ENCODE assay signal across 8 mouse cellular contexts in genomic region chr11:97149995-97150410, GRCm38 (mm10). TPM values are rescaled to one million over a fixed set of nuclear protein-coding genes. Genes with fewer than 3 reads are reported as not detected.
A peak's percentile ranks its signal among the peaks of the same experiment; 100 is the strongest.
DNase-seq lines count a peak whose midpoint lies in the region; ATAC-seq and TF ChIP-seq lines count a peak whose summit lies in the region.

No protein-coding gene starts in this region.

- H3K36me3 ChIP-seq in spleen, adult 2 months (ENCODE audit: control insufficient read depth, insufficient read depth, low read length): no peaks in the 10 kb centered on the region
- no peaks in the 10 kb centered on the region; the same call in 1 of the 2 replicates for H3K36me3 ChIP-seq in intestine, postnatal 0 days (ENCODE audit: control insufficient read depth, insufficient read depth)
- peaks cover 10% of the 10 kb centered on the region for H3K36me3 ChIP-seq in liver, embryonic 13.5 days
- H3K36me3 ChIP-seq in myocyte (ENCODE audit: control insufficient read depth, insufficient read depth): no peaks in the 10 kb centered on the region

- 8% methylated on average over 14 of the region's 14 CpGs for whole genome bisulfite sequencing in spleen, adult 2 months
- 4% methylated on average over 14 of the region's 14 CpGs for WGBS in intestine, postnatal 0 days
- 4% methylated on average over 14 of the region's 14 CpGs for WGBS in liver, embryonic 13.5 days (ENCODE audit: insufficient replicate concordance)

- H3K9ac ChIP-seq in intestine, postnatal 0 days (ENCODE audit: low read depth, low read length): no peak overlapping the region
- peak overlapping the region; percentile 64 for H3K9ac ChIP-seq in liver, embryonic 13.5 days

- H3K27ac ChIP-seq in spleen, adult 2 months (ENCODE audit: insufficient read depth, low read length): peak overlapping the region; percentile 69
- peak overlapping the region; percentile 68; the same call in 1 of the 2 replicates for H3K27ac ChIP-seq in intestine, postnatal 0 days (ENCODE audit: low read depth, low read length)
- H3K27ac ChIP-seq in liver, embryonic 13.5 days: peak overlapping the region; percentile 73

- peaks cover 14% of the 10 kb centered on the region for H3K4me1 ChIP-seq in spleen, adult 2 months (ENCODE audit: control insufficient read depth, insufficient read depth, insufficient read length)
- H3K4me1 ChIP-seq in intestine, postnatal 0 days (replicated peaks; ENCODE audit: control insufficient read depth, insufficient read depth, low read length): no peaks in the 10 kb centered on the region
- peaks cover 48% of the 10 kb centered on the region for H3K4me1 ChIP-seq in liver, embryonic 13.5 days (replicated peaks)

- peak overlapping the region; percentile 95 for H3K4me2 ChIP-seq in intestine, postnatal 0 days (replicated peaks; ENCODE audit: low read depth)
- peak overlapping the region; percentile 79 for H3K4me2 ChIP-seq in liver, embryonic 13.5 days
- H3K4me2 ChIP-seq in myocyte (ENCODE audit: low read depth): peak overlapping the region; percentile 64

- DNase-seq in spleen, adult 2 months (ENCODE audit: low read depth in 1 of 2, low spot score in 2 of 2): no peak
- no peak for DNase-seq in spleen, adult 12 weeks (ENCODE audit: low spot score)
- peak; percentile 47 for DNase-seq in embryo, embryonic 10.5 days (ENCODE audit: low spot score)
- DNase-seq in heart, adult 18-20 months: peak; percentile 86 to 94
- DNase-seq in liver, embryonic 13.5 days: no peak
- DNase-seq in retina, embryonic 14.5 days (ENCODE audit: low spot score): no peak

- peak; percentile 11; the same call in 1 of the 2 replicates for ATAC-seq in intestine, postnatal 0 days
- peak; percentile 25; the same call in 1 of the 2 replicates for ATAC-seq in liver, embryonic 13.5 days (ENCODE audit: low read depth)

- no peak; the same call in 1 of the 2 replicates for TF ChIP-seq POLR2A in spleen, adult 2 months (IDR thresholded peaks at IDR 0.05; ENCODE audit: low read depth, low read length)
- TF ChIP-seq POLR2A in myocyte (IDR thresholded peaks at IDR 0.05; ENCODE audit: insufficient read length, low read depth): no peak

- H3K9me3 ChIP-seq in intestine, postnatal 0 days (ENCODE audit: control insufficient read depth): no peaks in the 10 kb centered on the region
- no peaks in the 10 kb centered on the region for H3K9me3 ChIP-seq in liver, embryonic 13.5 days (replicated peaks)

- no peak for TF ChIP-seq CTCF in spleen, adult 2 months (IDR thresholded peaks at IDR 0.05; ENCODE audit: extremely low read depth, insufficient read depth, insufficient read length, insufficient replicate concordance)
- no peak for TF ChIP-seq CTCF in intestine, postnatal 0 days (IDR thresholded peaks at IDR 0.05; ENCODE audit: low read depth)

- no peak overlapping the region for H3ac ChIP-seq in myocyte (ENCODE audit: control insufficient read depth, insufficient read length)

- peaks cover 15% of the 10 kb centered on the region for H3K27me3 ChIP-seq in spleen, adult 2 months (ENCODE audit: control insufficient read depth, insufficient read depth, low read length)
- peaks cover 31% of the 10 kb centered on the region for H3K27me3 ChIP-seq in intestine, postnatal 0 days (replicated peaks; ENCODE audit: control insufficient read depth, insufficient read depth, low read length)
- peaks cover 63% of the 10 kb centered on the region for H3K27me3 ChIP-seq in liver, embryonic 13.5 days
- H3K27me3 ChIP-seq in myocyte (ENCODE audit: control insufficient read depth, insufficient read depth, insufficient read length): peaks cover 40% of the 10 kb centered on the region

- H3K79me2 ChIP-seq in myocyte (ENCODE audit: control insufficient read depth, insufficient read depth): no peaks in the 10 kb centered on the region

- peak overlapping the region; percentile 53; the same call in 1 of the 2 replicates for H3K4me3 ChIP-seq in spleen, adult 2 months (ENCODE audit: extremely low read depth, insufficient read depth, insufficient read length)
- H3K4me3 ChIP-seq in intestine, postnatal 0 days (ENCODE audit: low read depth, low read length): peak overlapping the region; percentile 76
- peak overlapping the region; percentile 64 for H3K4me3 ChIP-seq in liver, embryonic 13.5 days (replicated peaks)
- no peak overlapping the region for H3K4me3 ChIP-seq in myocyte

TF ChIP-seq in myocyte, 11 proteins besides CTCF, POLR2A, EP300 and RAD21:
- TF ChIP-seq USF1 (IDR thresholded peaks at IDR 0.05; ENCODE audit: low read depth) (no peak), MYOD1 (IDR thresholded peaks at IDR 0.05; ENCODE audit: control insufficient read depth in 1 of 3, insufficient read length in 2 of 3, low read depth in 2 of 3) (no peak), MYOG (IDR thresholded peaks at IDR 0.05; ENCODE audit: control insufficient read depth in 1 of 3, insufficient read depth in 1 of 3, insufficient read length in 2 of 3, low read depth in 2 of 3) (no peak), E2F4 (IDR thresholded peaks at IDR 0.05; ENCODE audit: insufficient read depth) (no peak), MAX (IDR thresholded peaks at IDR 0.05; ENCODE audit: low read depth) (no peak), REST (IDR thresholded peaks at IDR 0.05; ENCODE audit: insufficient read depth, insufficient read length) (no peak), TCF3 (IDR thresholded peaks at IDR 0.05; ENCODE audit: insufficient read length, low read depth) (no peak), CEBPB (IDR thresholded peaks at IDR 0.05; ENCODE audit: insufficient read depth, poor library complexity, severe bottlenecking) (no peak), POLR2AphosphoS2 (IDR thresholded peaks at IDR 0.05; ENCODE audit: insufficient read length, low read depth) (no peak), SRF (IDR thresholded peaks at IDR 0.05; ENCODE audit: control insufficient read depth, insufficient read length, low read depth) (no peak), TCF12 (IDR thresholded peaks at IDR 0.05; ENCODE audit: insufficient read depth, poor library complexity, severe bottlenecking) (no peak)

RNA-seq across cellular contexts. Expression of gene Tbkbp1, which starts 1.3 kb away (rescaled TPM):
- polyA plus RNA-seq in spleen, adult 2 months (2012; rRNA removed): 16.3 and 20.0 TPM in 2 replicates
- 10 to 100 TPM; 12.5 to 15.0 TPM for total RNA-seq in heart, adult 18-20 months (2021)
- polyA plus RNA-seq in intestine, postnatal 0 days (2015; fragmentation: Nextera tagmentation; extraction: Ambion mirVana): 1.7 and 2.4 TPM in 2 replicates
- 1.0 and 1.1 TPM in 2 replicates for polyA plus RNA-seq in liver, embryonic 13.5 days (2015; fragmentation: Nextera tagmentation; extraction: Ambion mirVana)
- polyA plus RNA-seq in myocyte (2012; fragmentation: generic; extraction: Trizol): 0.22 TPM

RNA-seq across cellular contexts. Expression of gene Tbx21, which starts 34.9 kb away (rescaled TPM):
- 10.9 and 14.4 TPM in 2 replicates for polyA plus RNA-seq in spleen, adult 2 months (2012; rRNA removed)
- under 1 TPM; 0.10 to 0.41 TPM for total RNA-seq in heart, adult 18-20 months (2021)
- polyA plus RNA-seq in intestine, postnatal 0 days (2015; fragmentation: Nextera tagmentation; extraction: Ambion mirVana): 0.09 and 0.13 TPM in 2 replicates
- polyA plus RNA-seq in liver, embryonic 13.5 days (2015; fragmentation: Nextera tagmentation; extraction: Ambion mirVana): not detected in 2 replicates
- not detected for polyA plus RNA-seq in myocyte (2012; fragmentation: generic; extraction: Trizol)

RNA-seq across cellular contexts. Expression of gene Kpnb1, which starts 37.7 kb away (rescaled TPM):
- 20.8 and 22.8 TPM in 2 replicates for polyA plus RNA-seq in spleen, adult 2 months (2012; rRNA removed)
- total RNA-seq in heart, adult 18-20 months (2021): 10 to 100 TPM; 80.8 to 82.9 TPM
- 17.5 and 18.1 TPM in 2 replicates for polyA plus RNA-seq in intestine, postnatal 0 days (2015; fragmentation: Nextera tagmentation; extraction: Ambion mirVana)
- polyA plus RNA-seq in liver, embryonic 13.5 days (2015; fragmentation: Nextera tagmentation; extraction: Ambion mirVana): 29.2 and 30.8 TPM in 2 replicates
- 103 TPM for polyA plus RNA-seq in myocyte (2012; fragmentation: generic; extraction: Trizol)

Comparison
In these comparisons a context has a peak if more than half of its experiments do, and no peak if none do; other contexts are left out.
1. DNase-seq: peak in embryo, embryonic 10.5 days (single experiment) and heart, adult 18-20 months (2 of 2); none in spleen, adult 2 months (0 of 2), spleen, adult 12 weeks (single experiment), liver, embryonic 13.5 days (single experiment) and retina, embryonic 14.5 days (single experiment).
2. RNA of gene Tbx21, which starts 34.9 kb away (polyA plus RNA-seq): 10.9 to 14.4 TPM in spleen, adult 2 months; 0.09 to 0.13 TPM in intestine, postnatal 0 days, not detected in liver, embryonic 13.5 days and not detected in myocyte (single experiment); every median in the first group is over 10 times any median in the second.
3. Peak in every context shown above with its lines, with median percentiles within 50 percentile points of each other: H3K27ac ChIP-seq and H3K4me2 ChIP-seq.